Mouse (Mus musculus) myocyte (in vitro differentiated cells): ENCODE data around the gene Vtn.

Experiments
- E2F4 ChIP-seq: IDR thresholded peaks from one replicate; pipeline ENCODE4 v1.6.1; 2011; ENCODE audit warnings: mild to moderate bottlenecking, control low read depth, moderate library complexity; ENCODE audit not compliant: insufficient read depth
- MAX ChIP-seq: IDR thresholded peaks from one replicate; pipeline ENCODE4 v1.6.1; 2011; ENCODE audit warnings: low read depth, mild to moderate bottlenecking, control low read depth
- MYOD1 ChIP-seq, 3 experiments: IDR thresholded peaks; one replicate each; pipeline ENCODE4 v1.6.1; 2011; ENCODE audit warnings: control low read depth in 2 of 3, low read depth in 2 of 3, mild to moderate bottlenecking in 2 of 3, moderate library complexity in 1 of 3; ENCODE audit not compliant: insufficient read length in 2 of 3, control insufficient read depth in 1 of 3
- MYOG ChIP-seq, 3 experiments: IDR thresholded peaks; one replicate each; pipeline ENCODE4 v1.6.1; 2011; ENCODE audit warnings: control low read depth in 2 of 3, low read depth in 2 of 3, mild to moderate bottlenecking in 2 of 3; ENCODE audit not compliant: insufficient read length in 2 of 3, control insufficient read depth in 1 of 3, insufficient read depth in 1 of 3
- POLR2A ChIP-seq: IDR thresholded peaks from one replicate; pipeline ENCODE4 v1.6.1; 2011; ENCODE audit warnings: low read depth, mild to moderate bottlenecking, control low read depth, moderate library complexity; ENCODE audit not compliant: insufficient read length
- POLR2AphosphoS2 ChIP-seq: IDR thresholded peaks from one replicate; pipeline ENCODE4 v1.6.1; 2011; ENCODE audit warnings: low read depth, control low read depth; ENCODE audit not compliant: insufficient read length
- REST ChIP-seq: IDR thresholded peaks from one replicate; pipeline ENCODE4 v1.6.1; 2011; ENCODE audit warnings: mild to moderate bottlenecking, control low read depth, moderate library complexity; ENCODE audit not compliant: insufficient read depth, insufficient read length
- SRF ChIP-seq: IDR thresholded peaks from one replicate; pipeline ENCODE4 v1.6.1; 2011; ENCODE audit warnings: low read depth; ENCODE audit not compliant: control insufficient read depth, insufficient read length
- TCF12 ChIP-seq: IDR thresholded peaks from one replicate; pipeline ENCODE4 v1.6.1; 2011; ENCODE audit warnings: mild to moderate bottlenecking, control low read depth; ENCODE audit not compliant: poor library complexity, insufficient read depth, severe bottlenecking
- TCF3 ChIP-seq: IDR thresholded peaks from one replicate; pipeline ENCODE4 v1.6.1; 2011; ENCODE audit warnings: low read depth, control low read depth; ENCODE audit not compliant: insufficient read length
- USF1 ChIP-seq: IDR thresholded peaks from one replicate; pipeline ENCODE4 v1.6.1; 2011; ENCODE audit warnings: low read depth, mild to moderate bottlenecking, control low read depth, moderate library complexity

GRCm38 (mm10) chr11:78509148-78509547 is 10.3 kb downstream of the Vtn start:
- TF ChIP-seq POLR2A (no peak), MAX (no peak), MYOD1 (IDR thresholded peaks at IDR 0.05; ENCODE audit: control insufficient read depth in 1 of 3, insufficient read length in 2 of 3, low read depth in 2 of 3) (no peak), USF1 (no peak), REST (no peak), SRF (no peak), TCF12 (no peak), POLR2AphosphoS2 (no peak), MYOG (IDR thresholded peaks at IDR 0.05; ENCODE audit: control insufficient read depth in 1 of 3, insufficient read depth in 1 of 3, insufficient read length in 2 of 3, low read depth in 2 of 3) (no peak), TCF3 (no peak), E2F4 (no peak)
